Mouse (Mus musculus) heart, embryonic 11.5 days (tissue): ENCODE measurements at regions not wholly inside any gene's neighbourhood (a gene's known extent, or its start where the extent isn't known, plus 50 kb on each side); places are given as distances from the start of the nearest gene placed in this dataset.

Experiments
- ATAC-seq: fragments of 200-750 bp; cut with Nextera tagmentation; replicated peaks from 2 replicates; pipeline ENCODE4 v1.8.0; 2017; ENCODE audit warnings: moderate library complexity; ENCODE audit not compliant: insufficient number of reproducible peaks, low FRiP score, low TSS enrichment
- H3K27ac ChIP-seq: fragments of 300-500 bp; sonication (generic); 2 replicates; pipeline ENCODE4 v1.5.1; 2014; ENCODE audit warnings: mild to moderate bottlenecking, low read depth, low read length
- H3K27me3 ChIP-seq: fragments of 300-500 bp; sonication (generic); 2 replicates; pipeline ENCODE4 v1.6.1; 2014; ENCODE audit warnings: mild to moderate bottlenecking, low read length, mixed read lengths; ENCODE audit not compliant: control insufficient read depth, insufficient read depth
- H3K36me3 ChIP-seq: fragments of 300-500 bp; sonication (generic); 2 replicates; pipeline ENCODE4 v1.6.1; 2014; ENCODE audit warnings: mild to moderate bottlenecking, low read length, moderate library complexity, mixed read lengths; ENCODE audit not compliant: control insufficient read depth, insufficient read depth
- H3K4me1 ChIP-seq: fragments of 300-500 bp; sonication (generic); 2 replicates; pipeline ENCODE4 v1.6.1; 2014; ENCODE audit warnings: low read length; ENCODE audit not compliant: control insufficient read depth, insufficient read depth
- H3K4me2 ChIP-seq: fragments of 300-500 bp; sonication (generic); 2 replicates; pipeline ENCODE4 v1.6.1; 2014; ENCODE audit warnings: mild to moderate bottlenecking, moderate library complexity
- H3K4me3 ChIP-seq: fragments of 300-500 bp; sonication (generic); 2 replicates; pipeline ENCODE4 v1.5.1; 2014; ENCODE audit warnings: low read depth, low read length
- H3K9ac ChIP-seq: fragments of 300-500 bp; sonication (generic); 2 replicates; pipeline ENCODE4 v1.6.1; 2014; ENCODE audit warnings: mild to moderate bottlenecking, low read depth, low read length, moderate library complexity
- H3K9me3 ChIP-seq: fragments of 300-500 bp; sonication (generic); replicated peaks from 2 replicates; pipeline ENCODE4 v1.6.1; 2016; ENCODE audit warnings: low read length; ENCODE audit not compliant: control insufficient read depth
- WGBS: fragments of 180-500 bp; shearing (Covaris S2); extraction: QIAGEN DNeasy Blood & Tissue Kit; methylation state at CpG from one replicate; pipeline ENCODE4 v1.1.7; 2014; ENCODE audit not compliant: insufficient replicate concordance; 5-methylcytosine and 5-hydroxymethylcytosine counted together

GRCm38 (mm10) chr4:89055969-89056368 lies 81.0 kb upstream of the Mtap start:
- Histone ChIP-seq H3K27ac (no peak overlapping the region), H3K9ac (no peak overlapping the region), H3K27me3 (no peaks in the 10 kb centered on the region), H3K4me3 (no peak overlapping the region), H3K9me3 (no peaks in the 10 kb centered on the region), H3K4me1 (no peaks in the 10 kb centered on the region), H3K4me2 (no peak overlapping the region), H3K36me3 (no peaks in the 10 kb centered on the region)
- WGBS, result 81% methylated on average over 3 of the region's 3 CpGs
- no peak for ATAC-seq

- no peak overlapping the region for H3K9ac ChIP-seq
Measured at GRCm38 (mm10) chr4:89053606-89054005, 83.3 kb upstream of the Mtap start.

GRCm38 (mm10) chr4:89051897-89052296 lies 85.0 kb upstream of the Mtap start:
- 62% methylated on average over 5 of the region's 5 CpGs for WGBS
- Histone ChIP-seq H3K4me3 (no peak overlapping the region), H3K27ac (no peak overlapping the region), H3K4me2 (no peak overlapping the region), H3K9ac (no peak overlapping the region), H3K9me3 (no peaks in the 10 kb centered on the region), H3K27me3 (no peaks in the 10 kb centered on the region), H3K4me1 (no peaks in the 10 kb centered on the region), H3K36me3 (no peaks in the 10 kb centered on the region)
- no peak for ATAC-seq

More at GRCm38 (mm10) chr4:89053606-89054005, 83.3 kb upstream of the Mtap start:
- Histone ChIP-seq H3K36me3 (no peaks in the 10 kb centered on the region), H3K27me3 (no peaks in the 10 kb centered on the region), H3K9me3 (no peaks in the 10 kb centered on the region), H3K4me3 (no peak overlapping the region), H3K4me1 (no peaks in the 10 kb centered on the region), H3K4me2 (no peak overlapping the region), H3K27ac (no peak overlapping the region)
- 64% methylated on average over 6 of the region's 6 CpGs for WGBS
- no peak for ATAC-seq

DNA sequence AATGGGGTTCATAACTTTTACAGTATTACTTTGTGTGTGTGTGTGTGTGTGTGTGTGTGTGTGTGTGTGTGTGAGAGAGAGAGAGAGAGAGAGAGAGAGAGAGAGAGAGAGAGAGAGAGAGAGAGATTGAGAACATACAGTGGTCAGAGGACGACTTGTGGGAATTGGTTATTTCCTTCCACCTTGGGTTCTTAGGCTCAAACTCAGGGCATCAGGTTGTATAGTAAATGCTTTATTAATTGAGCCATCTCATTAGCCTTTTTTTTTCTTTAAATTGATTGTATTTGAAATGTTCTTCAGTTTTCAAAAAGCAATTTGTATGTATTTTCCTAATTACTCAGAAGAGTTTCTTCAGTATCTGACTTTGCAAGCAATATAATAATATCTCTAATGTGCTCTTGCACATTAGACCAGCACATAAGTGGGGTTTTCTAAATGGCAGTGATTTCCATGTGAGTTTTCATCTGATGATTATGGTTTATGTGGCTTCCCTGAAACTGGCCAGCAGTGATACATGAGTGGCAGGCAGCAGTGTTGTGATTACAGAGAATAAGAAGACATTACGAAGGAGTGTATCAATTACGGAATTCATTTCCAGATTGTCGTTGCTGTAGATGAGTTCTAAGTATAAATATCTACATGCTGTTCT lies 86.2 kb upstream of the Mtap start:
- no peak for ATAC-seq
- 81% methylated on average over 4 of the region's 4 CpGs for WGBS

DNA sequence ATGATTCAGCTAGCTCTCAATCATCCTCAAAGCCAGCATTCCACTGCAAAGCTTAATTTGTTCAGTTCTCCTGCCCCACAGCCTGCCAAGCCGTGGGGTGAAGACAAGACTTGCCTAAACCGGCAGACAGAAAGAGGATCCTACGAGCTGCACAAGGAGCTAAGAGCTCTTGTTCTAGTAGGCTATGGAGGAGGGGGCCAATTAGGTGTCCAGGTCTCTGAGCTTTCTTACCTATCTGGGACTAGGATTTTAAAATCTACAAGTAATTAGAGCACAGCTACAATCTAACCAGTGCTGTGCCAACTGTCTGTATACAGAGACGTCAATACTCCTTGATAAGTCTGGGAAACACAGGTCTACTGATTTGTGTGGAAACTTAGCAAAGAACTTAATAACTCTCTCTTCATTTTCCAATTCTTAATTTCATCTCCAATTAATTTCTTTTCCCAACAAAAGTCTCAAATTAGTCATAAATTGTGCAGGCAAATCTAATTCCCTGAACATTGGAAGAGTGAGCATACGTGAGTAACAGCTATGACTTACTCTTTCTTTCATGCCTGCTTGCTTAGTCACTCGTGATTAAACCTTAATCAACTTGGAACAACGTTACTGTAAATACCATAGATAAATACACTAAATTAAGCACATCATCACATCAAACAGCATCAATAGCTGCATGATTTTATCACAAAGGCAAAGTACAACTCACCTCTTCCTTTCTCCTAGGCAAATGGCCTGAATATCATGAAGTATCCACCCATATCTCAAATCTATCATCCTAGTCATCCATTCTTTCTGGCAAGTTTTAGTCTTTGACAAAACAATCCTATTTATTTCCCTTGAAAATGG lies 87.1 kb upstream of the Mtap start:
- no peaks in the 10 kb centered on the region for H3K27me3 ChIP-seq
- no peaks in the 10 kb centered on the region for H3K36me3 ChIP-seq
- no peak overlapping the region for H3K27ac ChIP-seq
- no peak overlapping the region for H3K4me3 ChIP-seq
- H3K4me2 ChIP-seq, result no peak overlapping the region
- H3K4me1 ChIP-seq, result no peaks in the 10 kb centered on the region
- H3K9me3 ChIP-seq, result no peaks in the 10 kb centered on the region
- H3K9ac ChIP-seq, result no peak overlapping the region
- no peak for ATAC-seq
- 63% methylated on average over 7 of the region's 7 CpGs for WGBS

More for the DNA sequence above, 86.2 kb upstream of the Mtap start:
- H3K27ac ChIP-seq, result no peak overlapping the region
- H3K4me2 ChIP-seq, result no peak overlapping the region
- no peaks in the 10 kb centered on the region for H3K4me1 ChIP-seq
- H3K9ac ChIP-seq, result no peak overlapping the region
- no peaks in the 10 kb centered on the region for H3K9me3 ChIP-seq
- H3K36me3 ChIP-seq, result no peaks in the 10 kb centered on the region
- no peaks in the 10 kb centered on the region for H3K27me3 ChIP-seq
- no peak overlapping the region for H3K4me3 ChIP-seq

DNA sequence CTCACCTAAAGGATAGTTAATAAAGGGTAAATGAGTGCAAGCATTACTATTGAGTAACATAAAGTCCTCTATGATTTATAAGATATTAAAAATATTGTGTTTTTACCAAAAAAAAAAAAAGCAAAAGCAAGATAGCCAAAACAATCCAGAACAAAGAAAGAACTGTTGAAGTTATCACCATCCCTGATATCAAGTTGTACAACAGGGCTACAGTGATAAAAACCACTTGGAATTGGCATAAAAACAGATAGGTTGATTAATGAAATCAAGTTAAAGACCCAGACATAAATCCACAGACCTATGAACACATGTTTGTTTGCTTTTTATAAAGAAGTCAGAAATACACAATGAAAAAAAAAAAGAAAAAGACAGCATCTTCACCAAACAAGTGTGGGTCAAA lies 92.4 kb upstream of the Mtap start:
- Histone ChIP-seq H3K4me1 (no peaks in the 10 kb centered on the region), H3K27ac (no peak overlapping the region), H3K9me3 (no peaks in the 10 kb centered on the region), H3K36me3 (no peaks in the 10 kb centered on the region), H3K27me3 (no peaks in the 10 kb centered on the region), H3K4me2 (no peak overlapping the region), H3K9ac (no peak overlapping the region), H3K4me3 (no peak overlapping the region)
- no peak for ATAC-seq

GRCm38 (mm10) chr4:89043982-89044381 lies 92.9 kb upstream of the Mtap start:
- Histone ChIP-seq H3K27ac (no peak overlapping the region), H3K9me3 (no peaks in the 10 kb centered on the region), H3K4me3 (no peak overlapping the region), H3K27me3 (no peaks in the 10 kb centered on the region), H3K4me2 (no peak overlapping the region), H3K9ac (no peak overlapping the region), H3K4me1 (no peaks in the 10 kb centered on the region), H3K36me3 (no peaks in the 10 kb centered on the region)
- 15% methylated on average over 1 of the region's 1 CpGs for WGBS
- ATAC-seq, result peak; percentile 76; the same call in 1 of the 2 replicates

DNA sequence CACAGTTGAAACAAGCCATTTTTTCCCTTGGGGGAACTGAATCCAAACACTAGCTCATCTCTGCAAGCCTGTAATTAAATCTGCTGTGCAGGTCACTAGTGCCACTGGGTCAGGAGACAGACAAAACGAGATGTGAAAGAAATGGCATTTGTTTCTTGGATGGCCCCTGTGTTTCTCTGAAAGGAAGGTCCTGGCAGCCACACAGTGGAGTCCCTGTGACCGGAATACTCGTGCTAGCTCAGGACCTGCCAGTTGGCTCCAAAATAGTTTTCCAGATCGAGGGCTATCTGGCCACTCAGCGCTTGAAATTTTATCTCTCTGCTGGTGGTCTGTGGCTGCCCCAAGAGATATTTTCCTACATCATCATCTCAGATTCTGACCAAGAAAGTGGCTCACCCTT lies 96.1 kb upstream of the Mtap start:
- Histone ChIP-seq H3K9ac (no peak overlapping the region), H3K4me3 (no peak overlapping the region), H3K4me2 (no peak overlapping the region), H3K4me1 (no peaks in the 10 kb centered on the region), H3K27ac (no peak overlapping the region), H3K27me3 (no peaks in the 10 kb centered on the region), H3K36me3 (no peaks in the 10 kb centered on the region), H3K9me3 (no peaks in the 10 kb centered on the region)
- 21% methylated on average over 5 of the region's 5 CpGs for WGBS
- no peak for ATAC-seq

GRCm38 (mm10) chr4:89038906-89039305 lies 98.0 kb upstream of the Mtap start:
- Histone ChIP-seq H3K27ac (no peak overlapping the region), H3K4me2 (no peak overlapping the region), H3K36me3 (no peaks in the 10 kb centered on the region), H3K4me1 (no peaks in the 10 kb centered on the region), H3K9me3 (no peaks in the 10 kb centered on the region), H3K27me3 (no peaks in the 10 kb centered on the region), H3K9ac (no peak overlapping the region), H3K4me3 (no peak overlapping the region)
- ATAC-seq, result no peak
- WGBS, result 52% methylated on average over 5 of the region's 5 CpGs
